Mouse (Mus musculus) midbrain, embryonic 10.5 days (tissue): ENCODE data around the gene Piwil1. TPM values are rescaled to one million over a fixed set of nuclear protein-coding genes. Genes with fewer than 3 reads are reported as not detected.

Source experiments
- DNase-seq: peaks from one replicate; pipeline ENCODE4 v3.0.0-alpha.2; 2017; ENCODE audit warnings: low spot score
- H3K27ac ChIP-seq: fragments of 300-500 bp; sonication (generic); replicated peaks from 2 replicates; pipeline ENCODE4 v1.5.1; 2016; ENCODE audit warnings: mild to moderate bottlenecking
- H3K27me3 ChIP-seq: fragments of 300-500 bp; sonication (generic); 2 replicates; pipeline ENCODE4 v1.6.1; 2016; ENCODE audit warnings: low read depth, mild to moderate bottlenecking; ENCODE audit not compliant: poor library complexity, severe bottlenecking
- H3K36me3 ChIP-seq: fragments of 300-500 bp; sonication (generic); 2 replicates; pipeline ENCODE4 v1.6.1; 2016; ENCODE audit warnings: mild to moderate bottlenecking, moderate library complexity
- H3K4me1 ChIP-seq: fragments of 300-500 bp; sonication (generic); 2 replicates; pipeline ENCODE4 v1.6.1; 2016
- H3K4me3 ChIP-seq: fragments of 300-500 bp; sonication (generic); 2 replicates; pipeline ENCODE4 v1.5.1; 2016; ENCODE audit warnings: mild to moderate bottlenecking, moderate library complexity
- H3K9me3 ChIP-seq: fragments of 300-500 bp; sonication (generic); replicated peaks from 2 replicates; pipeline ENCODE4 v1.6.1; 2016; ENCODE audit warnings: mild to moderate bottlenecking
- WGBS: fragments of 180-500 bp; shearing (Covaris S2); methylation state at CpG from one replicate; pipeline ENCODE4 v1.1.7; 2016; 5-methylcytosine and 5-hydroxymethylcytosine counted together
- polyA plus RNA-seq: library from polyadenylated mRNA; unstranded; fragments of >200 nt; fragmentation: Nextera tagmentation; extraction: Ambion mirVana; gene quantifications from 2 replicates; pipeline ENCODE4 v1.2.1, GENCODE M21; 2016

Gene Piwil1
- polyA plus RNA-seq, 1 experiment from 2014 or later = not detected

- Histone ChIP-seq H3K4me3 (no peak overlapping the region), H3K9me3 (peaks cover 15% of the 10 kb centered on the region), H3K36me3 (no peaks in the 10 kb centered on the region), H3K27ac (no peak overlapping the region), H3K27me3 (peaks cover 21% of the 10 kb centered on the region), H3K4me1 (peaks cover 13% of the 10 kb centered on the region)
- no peak for DNase-seq
- WGBS = 81% methylated on average over 5 of the region's 5 CpGs
Measured at GRCm38 (mm10) chr5:128687139-128687538, 15.2 kb upstream of the Piwil1 start.

- 72% methylated on average over 6 of the region's 6 CpGs for WGBS
- H3K36me3 ChIP-seq = no peaks in the 10 kb centered on the region
- H3K4me3 ChIP-seq = no peak overlapping the region
- H3K27ac ChIP-seq = no peak overlapping the region
- DNase-seq = no peak
- no peaks in the 10 kb centered on the region for H3K9me3 ChIP-seq
- peaks cover 28% of the 10 kb centered on the region for H3K4me1 ChIP-seq
- H3K27me3 ChIP-seq = peaks cover 38% of the 10 kb centered on the region
Measured at GRCm38 (mm10) chr5:128694107-128694506, 8.2 kb upstream of the Piwil1 start.

GRCm38 (mm10) chr5:128694611-128695325 lies 7.6 kb upstream of the Piwil1 start:
- no peaks in the 10 kb centered on the region for H3K9me3 ChIP-seq
- H3K27ac ChIP-seq = no peak overlapping the region
- H3K4me1 ChIP-seq = peaks cover 28% of the 10 kb centered on the region
- no peak for DNase-seq
- WGBS = 88% methylated on average over 18 of the region's 18 CpGs
- H3K27me3 ChIP-seq = peaks cover 40% of the 10 kb centered on the region
- no peaks in the 10 kb centered on the region for H3K36me3 ChIP-seq
- H3K4me3 ChIP-seq = no peak overlapping the region

GRCm38 (mm10) chr5:128696824-128697223 lies 5.5 kb upstream of the Piwil1 start:
- Histone ChIP-seq H3K4me3 (no peak overlapping the region), H3K4me1 (peaks cover 28% of the 10 kb centered on the region), H3K27me3 (peaks cover 40% of the 10 kb centered on the region), H3K36me3 (no peaks in the 10 kb centered on the region), H3K27ac (peak overlapping the region; percentile 18; the same call in 1 of the 2 replicates), H3K9me3 (no peaks in the 10 kb centered on the region)
- WGBS = 61% methylated on average over 10 of the region's 10 CpGs
- DNase-seq = no peak

GRCm38 (mm10) chr5:128700716-128701115 lies 1.6 kb upstream of the Piwil1 start:
- Histone ChIP-seq H3K27me3 (peaks cover 20% of the 10 kb centered on the region), H3K27ac (no peak overlapping the region), H3K4me3 (no peak overlapping the region), H3K4me1 (peaks cover 35% of the 10 kb centered on the region), H3K36me3 (no peaks in the 10 kb centered on the region), H3K9me3 (no peaks in the 10 kb centered on the region; the same call in 1 of the 2 replicates)
- no peak for DNase-seq
- 87% methylated on average over 11 of the region's 11 CpGs for WGBS

- peaks cover 5% of the 10 kb centered on the region; the same call in 1 of the 2 replicates for H3K27me3 ChIP-seq
- DNase-seq = peak; percentile 34
- 13% methylated on average over 10 of the region's 10 CpGs for WGBS
- no peaks in the 10 kb centered on the region for H3K36me3 ChIP-seq
- peaks cover 22% of the 10 kb centered on the region for H3K4me1 ChIP-seq
- H3K9me3 ChIP-seq = no peaks in the 10 kb centered on the region; the same call in 1 of the 2 replicates
- H3K4me3 ChIP-seq = peak overlapping the region; percentile 34
- peak overlapping the region; percentile 76 for H3K27ac ChIP-seq
Measured at GRCm38 (mm10) chr5:128703688-128704087, 1.4 kb downstream of the Piwil1 start.

GRCm38 (mm10) chr5:128704134-128704904 lies 2.0 kb downstream of the Piwil1 start:
- no peaks in the 10 kb centered on the region; the same call in 1 of the 2 replicates for H3K9me3 ChIP-seq
- no peaks in the 10 kb centered on the region for H3K36me3 ChIP-seq
- H3K4me1 ChIP-seq = peaks cover 23% of the 10 kb centered on the region
- peak overlapping the region; percentile 34 for H3K4me3 ChIP-seq
- no peaks in the 10 kb centered on the region; the same call in 1 of the 2 replicates for H3K27me3 ChIP-seq
- H3K27ac ChIP-seq = peak overlapping the region; percentile 76
- WGBS = 34% methylated on average over 18 of the region's 19 CpGs
- DNase-seq = peak; percentile 76

GRCm38 (mm10) chr5:128706467-128706866 lies 4.1 kb downstream of the Piwil1 start:
- Histone ChIP-seq H3K4me3 (no peak overlapping the region), H3K27me3 (no peaks in the 10 kb centered on the region), H3K36me3 (no peaks in the 10 kb centered on the region), H3K27ac (no peak overlapping the region), H3K9me3 (no peaks in the 10 kb centered on the region; the same call in 1 of the 2 replicates), H3K4me1 (peaks cover 37% of the 10 kb centered on the region)
- DNase-seq = no peak
- 91% methylated on average over 1 of the region's 1 CpGs for WGBS

GRCm38 (mm10) chr5:128707271-128707670 lies 4.9 kb downstream of the Piwil1 start:
- Histone ChIP-seq H3K27ac (no peak overlapping the region), H3K4me3 (no peak overlapping the region), H3K9me3 (no peaks in the 10 kb centered on the region; the same call in 1 of the 2 replicates), H3K4me1 (peaks cover 37% of the 10 kb centered on the region), H3K36me3 (no peaks in the 10 kb centered on the region), H3K27me3 (no peaks in the 10 kb centered on the region)
- WGBS = 95% methylated on average over 11 of the region's 11 CpGs
- no peak for DNase-seq

- no peaks in the 10 kb centered on the region; the same call in 1 of the 2 replicates for H3K9me3 ChIP-seq
- WGBS = 81% methylated on average over 5 of the region's 5 CpGs
Measured at GRCm38 (mm10) chr5:128708929-128709328, 6.6 kb downstream of the Piwil1 start.

GRCm38 (mm10) chr5:128710596-128710995 lies 8.3 kb downstream of the Piwil1 start:
- Histone ChIP-seq H3K36me3 (no peaks in the 10 kb centered on the region), H3K27ac (0 out of 2 replicates have a peak overlapping the region, but pooled peaks have one; percentile 23), H3K4me3 (no peak overlapping the region), H3K9me3 (no peaks in the 10 kb centered on the region; the same call in 1 of the 2 replicates), H3K27me3 (no peaks in the 10 kb centered on the region; the same call in 1 of the 2 replicates), H3K4me1 (peaks cover 28% of the 10 kb centered on the region)
- DNase-seq = no peak
- 32% methylated on average over 8 of the region's 8 CpGs for WGBS

More at GRCm38 (mm10) chr5:128708929-128709328, 6.6 kb downstream of the Piwil1 start:
- no peaks in the 10 kb centered on the region for H3K36me3 ChIP-seq
- H3K27ac ChIP-seq = 0 out of 2 replicates have a peak overlapping the region, but pooled peaks have one; percentile 46
- H3K4me1 ChIP-seq = peaks cover 28% of the 10 kb centered on the region
- H3K4me3 ChIP-seq = no peak overlapping the region
- H3K27me3 ChIP-seq = no peaks in the 10 kb centered on the region
- no peak for DNase-seq

GRCm38 (mm10) chr5:128711847-128712246 lies 9.5 kb downstream of the Piwil1 start:
- WGBS = 90% methylated on average over 6 of the region's 6 CpGs
- H3K36me3 ChIP-seq = no peaks in the 10 kb centered on the region
- H3K27me3 ChIP-seq = no peaks in the 10 kb centered on the region; the same call in 1 of the 2 replicates
- H3K9me3 ChIP-seq = no peaks in the 10 kb centered on the region
- DNase-seq = peak; percentile 42
- H3K4me3 ChIP-seq = no peak overlapping the region
- no peak overlapping the region for H3K27ac ChIP-seq
- peaks cover 28% of the 10 kb centered on the region for H3K4me1 ChIP-seq
